Mouse (Mus musculus) heart, embryonic 15.5 days (tissue): ENCODE measurements at regions not wholly inside any gene's neighbourhood (a gene's known extent, or its start where the extent isn't known, plus 50 kb on each side); places are given as distances from the start of the nearest gene placed in this dataset.

Experiments
- ATAC-seq: fragments of 200-750 bp; cut with Nextera tagmentation; replicated peaks from 2 replicates; pipeline ENCODE4 v1.8.0; 2017; ENCODE audit warnings: low read depth, moderate TSS enrichment; ENCODE audit not compliant: insufficient number of reproducible peaks, insufficient read depth, low FRiP score
- H3K27ac ChIP-seq: fragments of 300-500 bp; sonication (generic); 2 replicates; pipeline ENCODE4 v1.5.1; 2015; ENCODE audit warnings: mild to moderate bottlenecking, inconsistent platforms
- H3K27me3 ChIP-seq: fragments of 300-500 bp; sonication (generic); 2 replicates; pipeline ENCODE4 v1.6.1; 2015; ENCODE audit warnings: inconsistent platforms
- H3K36me3 ChIP-seq: fragments of 300-500 bp; sonication (generic); 2 replicates; pipeline ENCODE4 v1.6.1; 2015; ENCODE audit warnings: mild to moderate bottlenecking, inconsistent platforms
- H3K4me1 ChIP-seq: fragments of 300-500 bp; sonication (generic); replicated peaks from 2 replicates; pipeline ENCODE4 v1.6.1; 2015; ENCODE audit warnings: inconsistent platforms
- H3K4me2 ChIP-seq: fragments of 300-500 bp; sonication (generic); 2 replicates; pipeline ENCODE4 v1.6.1; 2015; ENCODE audit warnings: inconsistent platforms, mild to moderate bottlenecking, moderate library complexity
- H3K4me3 ChIP-seq: fragments of 300-500 bp; sonication (generic); 2 replicates; pipeline ENCODE4 v1.5.1; 2015; ENCODE audit warnings: mild to moderate bottlenecking, inconsistent platforms
- H3K9ac ChIP-seq: fragments of 300-500 bp; sonication (generic); 2 replicates; pipeline ENCODE4 v1.6.1; 2015; ENCODE audit warnings: mild to moderate bottlenecking, inconsistent platforms
- H3K9me3 ChIP-seq: fragments of 300-500 bp; sonication (generic); replicated peaks from 2 replicates; pipeline ENCODE4 v1.6.1; 2016; ENCODE audit warnings: inconsistent platforms
- WGBS: fragments of 180-500 bp; shearing (Covaris S2); methylation state at CpG from one replicate; pipeline ENCODE4 v1.1.7; 2015; ENCODE audit warnings: mixed read lengths; 5-methylcytosine and 5-hydroxymethylcytosine counted together

DNA sequence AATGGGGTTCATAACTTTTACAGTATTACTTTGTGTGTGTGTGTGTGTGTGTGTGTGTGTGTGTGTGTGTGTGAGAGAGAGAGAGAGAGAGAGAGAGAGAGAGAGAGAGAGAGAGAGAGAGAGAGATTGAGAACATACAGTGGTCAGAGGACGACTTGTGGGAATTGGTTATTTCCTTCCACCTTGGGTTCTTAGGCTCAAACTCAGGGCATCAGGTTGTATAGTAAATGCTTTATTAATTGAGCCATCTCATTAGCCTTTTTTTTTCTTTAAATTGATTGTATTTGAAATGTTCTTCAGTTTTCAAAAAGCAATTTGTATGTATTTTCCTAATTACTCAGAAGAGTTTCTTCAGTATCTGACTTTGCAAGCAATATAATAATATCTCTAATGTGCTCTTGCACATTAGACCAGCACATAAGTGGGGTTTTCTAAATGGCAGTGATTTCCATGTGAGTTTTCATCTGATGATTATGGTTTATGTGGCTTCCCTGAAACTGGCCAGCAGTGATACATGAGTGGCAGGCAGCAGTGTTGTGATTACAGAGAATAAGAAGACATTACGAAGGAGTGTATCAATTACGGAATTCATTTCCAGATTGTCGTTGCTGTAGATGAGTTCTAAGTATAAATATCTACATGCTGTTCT is 86.2 kb upstream of the Mtap start:
- Histone ChIP-seq H3K4me1 (no peaks in the 10 kb centered on the region), H3K4me2 (no peak overlapping the region), H3K27ac (no peak overlapping the region), H3K27me3 (no peaks in the 10 kb centered on the region), H3K9ac (no peak overlapping the region), H3K9me3 (no peaks in the 10 kb centered on the region), H3K36me3 (no peaks in the 10 kb centered on the region), H3K4me3 (no peak overlapping the region)
- 77% methylated on average over 4 of the region's 4 CpGs for WGBS
- ATAC-seq = no peak

DNA sequence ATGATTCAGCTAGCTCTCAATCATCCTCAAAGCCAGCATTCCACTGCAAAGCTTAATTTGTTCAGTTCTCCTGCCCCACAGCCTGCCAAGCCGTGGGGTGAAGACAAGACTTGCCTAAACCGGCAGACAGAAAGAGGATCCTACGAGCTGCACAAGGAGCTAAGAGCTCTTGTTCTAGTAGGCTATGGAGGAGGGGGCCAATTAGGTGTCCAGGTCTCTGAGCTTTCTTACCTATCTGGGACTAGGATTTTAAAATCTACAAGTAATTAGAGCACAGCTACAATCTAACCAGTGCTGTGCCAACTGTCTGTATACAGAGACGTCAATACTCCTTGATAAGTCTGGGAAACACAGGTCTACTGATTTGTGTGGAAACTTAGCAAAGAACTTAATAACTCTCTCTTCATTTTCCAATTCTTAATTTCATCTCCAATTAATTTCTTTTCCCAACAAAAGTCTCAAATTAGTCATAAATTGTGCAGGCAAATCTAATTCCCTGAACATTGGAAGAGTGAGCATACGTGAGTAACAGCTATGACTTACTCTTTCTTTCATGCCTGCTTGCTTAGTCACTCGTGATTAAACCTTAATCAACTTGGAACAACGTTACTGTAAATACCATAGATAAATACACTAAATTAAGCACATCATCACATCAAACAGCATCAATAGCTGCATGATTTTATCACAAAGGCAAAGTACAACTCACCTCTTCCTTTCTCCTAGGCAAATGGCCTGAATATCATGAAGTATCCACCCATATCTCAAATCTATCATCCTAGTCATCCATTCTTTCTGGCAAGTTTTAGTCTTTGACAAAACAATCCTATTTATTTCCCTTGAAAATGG is 87.1 kb upstream of the Mtap start:
- no peaks in the 10 kb centered on the region for H3K36me3 ChIP-seq
- H3K4me3 ChIP-seq = no peak overlapping the region
- no peaks in the 10 kb centered on the region for H3K9me3 ChIP-seq
- no peak overlapping the region for H3K4me2 ChIP-seq
- no peak overlapping the region for H3K27ac ChIP-seq
- ATAC-seq = no peak
- no peak overlapping the region for H3K9ac ChIP-seq
- no peaks in the 10 kb centered on the region for H3K27me3 ChIP-seq
- H3K4me1 ChIP-seq = no peaks in the 10 kb centered on the region
- 59% methylated on average over 7 of the region's 7 CpGs for WGBS

DNA sequence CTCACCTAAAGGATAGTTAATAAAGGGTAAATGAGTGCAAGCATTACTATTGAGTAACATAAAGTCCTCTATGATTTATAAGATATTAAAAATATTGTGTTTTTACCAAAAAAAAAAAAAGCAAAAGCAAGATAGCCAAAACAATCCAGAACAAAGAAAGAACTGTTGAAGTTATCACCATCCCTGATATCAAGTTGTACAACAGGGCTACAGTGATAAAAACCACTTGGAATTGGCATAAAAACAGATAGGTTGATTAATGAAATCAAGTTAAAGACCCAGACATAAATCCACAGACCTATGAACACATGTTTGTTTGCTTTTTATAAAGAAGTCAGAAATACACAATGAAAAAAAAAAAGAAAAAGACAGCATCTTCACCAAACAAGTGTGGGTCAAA is 92.4 kb upstream of the Mtap start:
- Histone ChIP-seq H3K27ac (no peak overlapping the region), H3K9me3 (no peaks in the 10 kb centered on the region), H3K4me3 (no peak overlapping the region), H3K4me1 (0 out of 2 replicates have a peak, but pooled peaks cover 3% of the 10 kb centered on the region), H3K36me3 (no peaks in the 10 kb centered on the region), H3K9ac (no peak overlapping the region), H3K4me2 (no peak overlapping the region), H3K27me3 (no peaks in the 10 kb centered on the region)
- ATAC-seq = no peak

DNA sequence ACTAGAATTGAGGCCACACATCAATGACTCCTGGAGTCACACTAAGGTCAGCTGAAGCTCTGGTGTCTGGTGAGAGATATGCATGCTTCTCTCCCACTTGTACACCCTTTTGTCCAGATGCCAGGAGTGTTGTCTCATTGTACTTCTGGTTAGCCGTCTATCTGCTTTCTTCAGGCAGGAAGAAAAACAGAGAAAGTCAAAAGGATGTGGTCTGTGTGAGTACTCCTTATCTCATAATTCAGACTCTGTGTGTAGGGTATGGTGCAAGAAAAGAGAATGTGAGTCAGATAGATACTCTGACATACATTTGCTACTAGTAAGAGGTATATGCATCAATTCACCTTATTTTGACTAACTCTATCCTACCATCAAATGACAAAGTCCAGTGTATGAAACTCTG is 92.9 kb upstream of the Mtap start:
- no peaks in the 10 kb centered on the region for H3K36me3 ChIP-seq
- 0 out of 2 replicates have a peak, but pooled peaks cover 3% of the 10 kb centered on the region for H3K4me1 ChIP-seq
- H3K9ac ChIP-seq = no peak overlapping the region
- no peak overlapping the region for H3K27ac ChIP-seq
- H3K4me2 ChIP-seq = no peak overlapping the region
- no peaks in the 10 kb centered on the region for H3K27me3 ChIP-seq
- 10% methylated on average over 1 of the region's 1 CpGs for WGBS
- no peak for ATAC-seq
- no peaks in the 10 kb centered on the region for H3K9me3 ChIP-seq
- no peak overlapping the region for H3K4me3 ChIP-seq

DNA sequence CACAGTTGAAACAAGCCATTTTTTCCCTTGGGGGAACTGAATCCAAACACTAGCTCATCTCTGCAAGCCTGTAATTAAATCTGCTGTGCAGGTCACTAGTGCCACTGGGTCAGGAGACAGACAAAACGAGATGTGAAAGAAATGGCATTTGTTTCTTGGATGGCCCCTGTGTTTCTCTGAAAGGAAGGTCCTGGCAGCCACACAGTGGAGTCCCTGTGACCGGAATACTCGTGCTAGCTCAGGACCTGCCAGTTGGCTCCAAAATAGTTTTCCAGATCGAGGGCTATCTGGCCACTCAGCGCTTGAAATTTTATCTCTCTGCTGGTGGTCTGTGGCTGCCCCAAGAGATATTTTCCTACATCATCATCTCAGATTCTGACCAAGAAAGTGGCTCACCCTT is 96.1 kb upstream of the Mtap start:
- no peak for ATAC-seq
- H3K27ac ChIP-seq = no peak overlapping the region
- 20% methylated on average over 5 of the region's 5 CpGs for whole genome bisulfite sequencing

DNA sequence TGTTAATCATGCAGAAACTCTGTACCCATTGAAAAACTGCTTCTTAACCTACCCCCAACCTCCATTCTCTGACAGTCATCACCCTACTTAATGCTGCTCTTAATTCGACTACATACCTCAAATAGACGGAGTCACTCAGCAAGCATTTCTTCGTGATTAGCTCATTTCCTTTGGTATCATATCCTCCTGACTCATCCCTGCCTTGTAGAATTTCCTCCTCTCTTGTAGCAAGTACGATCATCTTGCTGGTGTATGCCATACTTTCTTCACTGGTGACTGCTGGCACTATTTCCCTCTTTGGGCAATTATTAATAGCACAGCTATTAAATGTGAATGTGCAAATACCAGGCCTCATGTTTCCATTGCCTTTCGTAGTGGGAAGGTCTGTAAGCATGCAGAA is 98.0 kb upstream of the Mtap start:
- Histone ChIP-seq H3K4me2 (no peak overlapping the region), H3K9ac (no peak overlapping the region), H3K9me3 (no peaks in the 10 kb centered on the region), H3K4me1 (0 out of 2 replicates have a peak, but pooled peaks cover 3% of the 10 kb centered on the region), H3K27ac (no peak overlapping the region), H3K27me3 (no peaks in the 10 kb centered on the region), H3K36me3 (no peaks in the 10 kb centered on the region), H3K4me3 (no peak overlapping the region)
- WGBS = 45% methylated on average over 5 of the region's 5 CpGs
- no peak for ATAC-seq

More for the DNA sequence above, 96.1 kb upstream of the Mtap start:
- Histone ChIP-seq H3K9me3 (no peaks in the 10 kb centered on the region), H3K4me1 (0 out of 2 replicates have a peak, but pooled peaks cover 3% of the 10 kb centered on the region), H3K9ac (no peak overlapping the region), H3K4me3 (no peak overlapping the region), H3K4me2 (no peak overlapping the region), H3K27me3 (no peaks in the 10 kb centered on the region), H3K36me3 (no peaks in the 10 kb centered on the region)

DNA sequence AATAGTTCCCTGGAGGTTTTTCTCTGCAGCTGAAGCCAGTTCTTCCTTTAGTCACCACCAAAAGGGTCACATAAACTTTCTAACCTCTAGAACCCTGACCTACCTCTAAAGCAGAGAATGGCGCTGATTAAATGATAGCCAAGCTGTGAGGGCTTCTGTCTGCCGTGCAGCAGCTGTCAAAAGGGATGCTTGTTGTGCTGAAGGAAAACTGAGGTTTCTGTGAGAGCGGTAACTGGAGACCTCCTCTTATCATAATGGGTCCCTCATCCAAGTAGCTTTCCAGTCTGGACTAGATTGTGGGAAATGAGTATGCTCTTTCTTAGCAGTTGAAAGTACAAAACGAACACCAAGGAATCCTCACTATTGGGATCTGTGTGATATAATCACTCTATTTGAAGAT is 98.8 kb upstream of the Mtap start:
- peaks cover 3% of the 10 kb centered on the region; the same call in 1 of the 2 replicates for H3K4me1 ChIP-seq
- no peak overlapping the region for H3K27ac ChIP-seq
- no peak overlapping the region for H3K4me2 ChIP-seq
- H3K9me3 ChIP-seq = no peaks in the 10 kb centered on the region
- H3K36me3 ChIP-seq = no peaks in the 10 kb centered on the region
- ATAC-seq = no peak
- WGBS = 46% methylated on average over 4 of the region's 4 CpGs
- H3K27me3 ChIP-seq = no peaks in the 10 kb centered on the region
- H3K9ac ChIP-seq = no peak overlapping the region
- no peak overlapping the region for H3K4me3 ChIP-seq

DNA sequence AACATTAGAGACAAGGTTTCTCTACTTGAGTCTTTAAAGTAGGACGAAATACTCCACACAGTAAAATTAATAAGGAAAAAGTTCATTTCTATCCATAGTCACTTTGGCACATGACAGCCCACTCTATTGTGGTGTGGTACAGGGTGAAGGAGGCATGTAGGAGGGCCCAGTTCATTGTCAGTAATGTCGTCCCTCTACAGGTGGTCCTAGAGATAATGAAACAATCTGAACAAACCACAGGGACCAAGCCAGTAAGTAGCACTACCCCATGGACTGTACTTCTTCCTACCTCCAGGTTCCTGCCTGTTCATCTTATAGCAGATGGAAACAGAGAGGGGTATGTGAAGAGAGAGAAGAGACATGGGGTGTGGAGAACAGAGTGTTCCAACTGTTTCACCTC is 102.1 kb upstream of the Mtap start:
- WGBS = 65% methylated on average over 2 of the region's 2 CpGs
- Histone ChIP-seq H3K9me3 (no peaks in the 10 kb centered on the region), H3K9ac (no peak overlapping the region), H3K36me3 (no peaks in the 10 kb centered on the region), H3K27me3 (no peaks in the 10 kb centered on the region), H3K4me3 (no peak overlapping the region), H3K4me2 (no peak overlapping the region), H3K27ac (no peak overlapping the region), H3K4me1 (peaks cover 3% of the 10 kb centered on the region; the same call in 1 of the 2 replicates)
- no peak for ATAC-seq

DNA sequence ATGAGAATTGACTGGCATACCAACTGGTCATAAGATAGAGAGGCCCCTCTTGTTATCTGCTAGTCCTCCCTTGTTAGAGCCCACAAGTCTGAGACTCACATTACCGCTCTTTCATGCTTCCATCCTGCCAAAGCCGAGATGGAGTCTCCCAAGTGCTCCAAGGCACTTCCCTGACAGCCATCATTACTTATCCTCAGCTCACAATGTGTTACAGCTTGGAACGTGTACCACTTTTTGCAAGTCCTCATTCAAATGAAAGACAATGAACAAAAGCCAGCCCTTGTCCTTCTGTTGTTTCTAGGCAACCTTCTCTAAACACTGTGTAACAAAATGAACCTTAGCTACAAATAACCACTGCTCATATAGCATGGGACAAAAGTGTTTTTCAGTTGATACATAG is 102.6 kb upstream of the Mtap start:
- Histone ChIP-seq H3K4me3 (no peak overlapping the region), H3K36me3 (no peaks in the 10 kb centered on the region), H3K4me2 (no peak overlapping the region), H3K27ac (no peak overlapping the region), H3K4me1 (peaks cover 3% of the 10 kb centered on the region; the same call in 1 of the 2 replicates), H3K9ac (no peak overlapping the region), H3K9me3 (no peaks in the 10 kb centered on the region), H3K27me3 (no peaks in the 10 kb centered on the region)
- no peak for ATAC-seq
- WGBS = 49% methylated on average over 3 of the region's 3 CpGs

DNA sequence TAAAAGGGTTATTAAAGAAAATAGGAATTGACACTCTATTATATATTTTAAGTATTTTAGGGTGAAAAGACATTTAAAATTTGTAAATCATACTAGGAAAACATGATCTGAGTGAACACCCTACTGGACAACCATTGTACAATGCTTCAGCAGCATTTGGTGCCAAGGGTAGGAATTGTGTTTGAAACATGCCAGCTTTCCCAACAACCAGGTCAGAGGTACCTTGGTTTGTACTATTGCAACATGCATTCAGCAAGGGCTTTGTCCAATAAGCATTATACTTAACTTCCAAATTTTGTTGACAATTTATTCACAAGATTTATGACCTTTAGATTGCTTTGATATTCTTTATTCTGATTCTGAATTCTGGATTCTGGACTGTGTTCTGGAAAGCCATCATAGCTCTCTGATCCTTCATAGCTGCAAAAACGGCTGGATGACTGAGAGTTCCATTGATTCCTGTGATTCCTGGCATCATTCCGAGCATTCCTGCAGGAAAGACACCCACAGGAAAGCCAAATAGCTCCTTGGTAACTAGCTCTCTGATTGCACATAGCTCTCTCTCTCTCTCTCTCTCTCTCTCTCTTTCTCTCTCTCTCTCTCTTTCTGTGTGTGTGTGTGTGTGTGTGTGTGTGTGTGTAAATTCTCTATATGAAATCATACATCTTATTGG is 124.1 kb upstream of the Mtap start:
- Histone ChIP-seq H3K27me3 (no peaks in the 10 kb centered on the region), H3K9me3 (no peaks in the 10 kb centered on the region), H3K9ac (no peak overlapping the region), H3K4me2 (no peak overlapping the region), H3K27ac (no peak overlapping the region), H3K36me3 (no peaks in the 10 kb centered on the region), H3K4me3 (no peak overlapping the region), H3K4me1 (no peaks in the 10 kb centered on the region; the same call in 1 of the 2 replicates)
- WGBS = 13% methylated on average over 2 of the region's 2 CpGs
- ATAC-seq = no peak

DNA sequence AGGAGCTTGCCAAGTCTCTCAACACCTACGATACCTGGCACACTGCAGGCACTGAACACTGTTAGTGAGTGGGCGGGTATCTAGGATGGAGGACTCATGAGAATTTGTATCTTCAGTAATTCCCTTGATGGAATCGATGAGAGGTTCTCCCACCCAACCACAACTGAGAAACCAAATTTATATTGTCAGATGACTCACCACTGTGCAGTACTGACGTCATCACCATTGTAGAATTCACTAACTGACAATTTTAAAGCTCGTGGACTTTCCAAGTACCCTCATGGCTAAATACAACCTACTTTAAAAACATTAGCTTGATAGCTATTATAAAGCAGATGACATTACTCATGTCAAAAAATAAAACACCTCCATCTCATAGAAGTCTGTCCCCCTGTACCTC is 128.4 kb upstream of the Mtap start:
- Histone ChIP-seq H3K4me1 (no peaks in the 10 kb centered on the region; the same call in 1 of the 2 replicates), H3K27me3 (no peaks in the 10 kb centered on the region), H3K9me3 (no peaks in the 10 kb centered on the region), H3K4me3 (no peak overlapping the region), H3K4me2 (no peak overlapping the region), H3K27ac (no peak overlapping the region), H3K9ac (no peak overlapping the region), H3K36me3 (no peaks in the 10 kb centered on the region)
- WGBS = 71% methylated on average over 5 of the region's 5 CpGs
- no peak for ATAC-seq
